Mouse (Mus musculus): Measurements from ENCODE around the gene Ice1.

Ice1 gene

DNA sequence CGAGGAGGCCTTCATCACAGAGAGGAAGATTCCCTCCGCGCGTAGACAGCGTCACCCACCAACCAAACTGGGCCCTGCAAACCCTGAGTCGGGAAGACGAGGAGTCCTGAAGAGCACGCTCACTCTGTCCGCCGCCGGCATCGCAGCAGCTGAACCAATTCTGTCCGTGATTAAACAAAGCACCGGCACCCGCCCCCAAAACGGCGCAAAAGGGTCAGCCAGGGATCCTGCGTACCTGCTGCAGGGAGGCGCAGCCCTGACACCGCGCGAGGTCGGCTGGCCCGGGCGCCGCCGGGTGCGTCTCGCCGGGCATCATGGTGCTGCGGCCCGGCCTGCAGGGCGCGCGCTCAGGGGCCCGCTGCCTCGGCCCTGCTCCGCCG is at the start of gene Ice1:
TSS of gene Ice1 (minus strand) at position 353 of the 380 bp plus-strand sequence.
- no peaks in the 10 kb centered on the region for H3K9me3 ChIP-seq (ENCODE audit: low read length)
- TF ChIP-seq NANOG (IDR thresholded peaks at IDR 0.05; ENCODE audit: borderline replicate concordance, low read length), result no peak
- TF ChIP-seq POU5F1 (IDR thresholded peaks at IDR 0.05; ENCODE audit: borderline replicate concordance, low read length), result no peak
- no peak for TF ChIP-seq CTCF (conservative IDR thresholded peaks at IDR 0.05; ENCODE audit: low read length)

DNA sequence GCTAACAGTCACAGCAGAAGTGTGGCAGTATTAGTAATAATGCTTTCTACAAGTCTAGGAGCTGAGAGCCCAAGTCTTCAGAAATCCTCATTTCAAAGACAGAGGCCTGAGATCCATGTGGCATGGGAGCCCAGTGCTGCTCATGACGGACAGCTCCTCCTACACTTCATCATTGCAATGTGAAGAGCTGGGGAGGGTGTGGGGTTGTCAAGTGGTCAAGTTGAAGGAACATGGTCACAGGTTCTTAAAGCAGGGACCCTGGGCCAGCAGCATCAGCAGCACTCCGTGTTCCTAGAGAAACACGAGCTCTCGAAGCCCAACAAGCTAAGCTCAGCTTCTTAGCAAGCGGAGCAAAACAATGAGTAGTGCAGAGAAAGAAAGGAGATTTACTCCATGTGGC is 48.4 kb upstream of the Ice1 start:
- no peaks in the 10 kb centered on the region for H3K36me3 ChIP-seq (ENCODE audit: insufficient read depth, low read length)
- TF ChIP-seq CTCF (conservative IDR thresholded peaks at IDR 0.05; ENCODE audit: low read length), result no peak
- TF ChIP-seq NANOG (IDR thresholded peaks at IDR 0.05; ENCODE audit: borderline replicate concordance, low read length), result no peak
- TF ChIP-seq POU5F1 (IDR thresholded peaks at IDR 0.05; ENCODE audit: borderline replicate concordance, low read length), result no peak

More for the DNA sequence above, at the start of gene Ice1:
- no peaks in the 10 kb centered on the region for H3K27me3 ChIP-seq (ENCODE audit: insufficient read depth, low read length)
- H3K36me3 ChIP-seq (ENCODE audit: insufficient read depth, low read length), result peaks cover 3% of the 10 kb centered on the region; the same call in 1 of the 2 replicates
- peak within 1 kb of the TSS; percentile 89 for H3K4me3 ChIP-seq (replicated peaks; ENCODE audit: low read length)
- peaks cover 47% of the 10 kb centered on the region for H3K4me1 ChIP-seq (replicated peaks; ENCODE audit: low read depth, low read length)

DNA sequence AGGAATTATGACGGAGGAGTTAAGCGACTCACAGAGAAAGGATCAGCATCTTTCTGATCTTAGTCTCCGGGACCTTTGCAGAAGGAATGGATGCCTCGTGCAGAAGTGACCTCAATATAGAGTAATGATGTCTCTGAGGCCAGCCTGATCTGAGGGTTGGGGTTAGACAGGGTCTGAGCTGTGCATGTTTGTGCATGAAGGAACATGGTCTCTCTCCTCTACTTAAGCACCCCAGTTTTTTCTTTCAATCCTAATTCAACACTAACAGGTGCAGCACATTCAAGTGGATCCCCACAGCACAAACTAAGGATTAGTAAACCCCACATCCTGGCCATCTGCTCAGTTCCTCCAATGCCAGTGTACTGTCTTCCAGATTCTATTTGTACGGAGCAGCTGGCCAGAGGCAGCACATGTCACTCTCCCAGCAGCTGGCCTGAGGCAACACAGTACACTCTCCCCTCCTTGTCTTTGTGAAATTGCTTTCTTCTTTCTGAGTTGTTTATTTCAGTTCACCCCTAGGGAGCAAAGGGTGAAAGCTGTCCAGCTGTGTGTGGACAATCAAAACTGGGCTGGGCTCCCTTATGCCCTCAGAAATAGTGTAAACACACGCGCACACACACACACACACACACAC is 47.7 kb upstream of the Ice1 start:
- TF ChIP-seq POU5F1 (IDR thresholded peaks at IDR 0.05; ENCODE audit: borderline replicate concordance, low read length), result no peak
- no peak for TF ChIP-seq CTCF (conservative IDR thresholded peaks at IDR 0.05; ENCODE audit: low read length)
- TF ChIP-seq NANOG (IDR thresholded peaks at IDR 0.05; ENCODE audit: borderline replicate concordance, low read length), result no peak

More for the DNA sequence above, 48.4 kb upstream of the Ice1 start:
- Histone ChIP-seq H3K4me3 (replicated peaks; ENCODE audit: low read length) (no peak overlapping the region), H3K9me3 (ENCODE audit: low read length) (no peaks in the 10 kb centered on the region), H3K27me3 (ENCODE audit: insufficient read depth, low read length) (no peaks in the 10 kb centered on the region), H3K4me1 (replicated peaks; ENCODE audit: low read depth, low read length) (no peaks in the 10 kb centered on the region)

DNA sequence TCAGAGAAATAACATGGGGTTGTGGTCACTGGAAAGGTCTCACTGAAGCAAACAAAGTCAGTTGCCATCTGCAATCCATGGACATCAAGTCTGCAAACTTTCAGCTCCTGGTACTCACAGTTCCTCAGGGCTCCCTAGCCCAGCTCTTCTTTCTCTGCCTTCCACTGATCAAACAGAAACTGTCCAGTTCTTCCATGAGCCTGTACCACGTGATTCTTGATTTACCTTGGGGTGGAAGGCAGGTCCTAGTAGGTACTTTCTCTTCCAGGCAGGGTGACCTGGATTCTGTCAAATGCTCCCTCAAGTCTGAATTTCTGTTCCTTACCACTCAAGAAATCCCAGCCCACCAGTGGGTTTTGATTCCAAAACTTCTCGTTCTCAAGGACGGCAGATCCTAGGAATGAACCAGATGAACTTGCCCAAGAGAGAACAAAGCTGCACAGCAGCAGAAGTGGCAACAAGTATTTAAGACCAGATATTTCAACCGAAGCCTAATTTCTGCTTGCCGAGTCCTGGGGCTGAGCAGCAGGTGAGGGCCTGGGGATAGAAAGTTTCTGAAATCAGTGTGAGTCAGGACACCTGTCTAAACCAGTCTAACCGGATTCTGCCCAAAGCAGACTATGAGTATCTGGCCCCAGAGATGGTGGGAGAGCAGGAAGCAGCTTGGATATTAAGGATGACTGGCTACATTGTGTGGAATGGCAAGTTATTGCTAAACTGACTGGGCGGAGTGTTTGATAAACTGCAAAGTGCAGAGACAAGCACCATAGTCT is 44.2 kb upstream of the Ice1 start:
- H3K36me3 ChIP-seq (ENCODE audit: insufficient read depth, low read length), result no peaks in the 10 kb centered on the region
- no peak overlapping the region for H3K4me3 ChIP-seq (replicated peaks; ENCODE audit: low read length)
- H3K27me3 ChIP-seq (ENCODE audit: insufficient read depth, low read length), result no peaks in the 10 kb centered on the region
- no peaks in the 10 kb centered on the region for H3K4me1 ChIP-seq (replicated peaks; ENCODE audit: low read depth, low read length)
- no peak for TF ChIP-seq POU5F1 (IDR thresholded peaks at IDR 0.05; ENCODE audit: borderline replicate concordance, low read length)
- no peak for TF ChIP-seq CTCF (conservative IDR thresholded peaks at IDR 0.05; ENCODE audit: low read length)
- TF ChIP-seq NANOG (IDR thresholded peaks at IDR 0.05; ENCODE audit: borderline replicate concordance, low read length), result no peak
- H3K9me3 ChIP-seq (ENCODE audit: low read length), result no peaks in the 10 kb centered on the region

More for the DNA sequence above, 47.7 kb upstream of the Ice1 start:
- no peaks in the 10 kb centered on the region for H3K9me3 ChIP-seq (ENCODE audit: low read length)
- no peaks in the 10 kb centered on the region for H3K4me1 ChIP-seq (replicated peaks; ENCODE audit: low read depth, low read length)
- no peak overlapping the region for H3K4me3 ChIP-seq (replicated peaks; ENCODE audit: low read length)
- no peaks in the 10 kb centered on the region for H3K27me3 ChIP-seq (ENCODE audit: insufficient read depth, low read length)
- H3K36me3 ChIP-seq (ENCODE audit: insufficient read depth, low read length), result no peaks in the 10 kb centered on the region

DNA sequence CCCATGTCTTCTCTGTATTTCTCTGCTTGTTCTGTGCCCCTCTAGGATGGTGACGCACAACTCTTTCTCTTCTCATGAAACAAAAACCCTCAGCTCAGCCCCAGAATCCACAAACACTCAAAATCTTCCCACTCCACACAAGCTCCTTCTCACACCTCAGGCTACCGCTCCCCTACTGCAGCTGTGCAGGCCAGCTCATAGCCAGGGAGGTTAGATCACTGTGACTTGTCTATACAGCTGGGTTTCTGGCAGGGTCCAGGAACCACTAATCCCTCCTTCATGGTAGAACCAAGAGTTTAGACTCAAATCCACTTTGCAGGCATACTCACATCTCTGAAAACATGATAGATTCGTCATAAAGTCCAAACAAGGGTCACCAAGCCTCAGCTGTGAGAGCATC is 42.9 kb upstream of the Ice1 start:
- TF ChIP-seq POU5F1 (IDR thresholded peaks at IDR 0.05; ENCODE audit: borderline replicate concordance, low read length) (no peak), NANOG (IDR thresholded peaks at IDR 0.05; ENCODE audit: borderline replicate concordance, low read length) (no peak), CTCF (conservative IDR thresholded peaks at IDR 0.05; ENCODE audit: low read length) (no peak)
- H3K9me3 ChIP-seq (ENCODE audit: low read length), result no peaks in the 10 kb centered on the region
- no peaks in the 10 kb centered on the region for H3K36me3 ChIP-seq (ENCODE audit: insufficient read depth, low read length)
- H3K27me3 ChIP-seq (ENCODE audit: insufficient read depth, low read length), result no peaks in the 10 kb centered on the region
- H3K4me3 ChIP-seq (replicated peaks; ENCODE audit: low read length), result no peak overlapping the region
- no peaks in the 10 kb centered on the region for H3K4me1 ChIP-seq (replicated peaks; ENCODE audit: low read depth, low read length)

DNA sequence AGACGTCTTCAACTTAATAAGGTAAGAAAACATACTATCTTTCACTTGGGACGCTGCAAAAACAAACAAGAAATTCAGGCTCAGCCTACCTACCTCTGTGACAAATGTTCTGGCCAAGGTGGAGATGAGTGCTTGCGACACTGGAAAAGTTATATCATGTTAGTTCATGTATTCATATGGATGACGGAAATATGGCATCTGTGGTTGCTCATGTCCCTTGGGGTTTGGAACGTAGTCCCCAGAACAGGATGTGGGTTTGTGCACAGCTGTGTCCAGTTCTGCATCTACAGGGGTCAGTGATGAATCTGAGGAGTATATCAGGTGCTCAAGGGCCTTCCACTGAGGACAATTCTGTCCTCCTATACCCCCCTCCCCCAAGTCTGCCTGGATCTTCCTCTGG is 40.3 kb upstream of the Ice1 start:
- no peaks in the 10 kb centered on the region for H3K36me3 ChIP-seq (ENCODE audit: insufficient read depth, low read length)
- H3K4me3 ChIP-seq (replicated peaks; ENCODE audit: low read length), result no peak overlapping the region
- H3K4me1 ChIP-seq (replicated peaks; ENCODE audit: low read depth, low read length), result no peaks in the 10 kb centered on the region
- no peaks in the 10 kb centered on the region for H3K27me3 ChIP-seq (ENCODE audit: insufficient read depth, low read length)
- no peaks in the 10 kb centered on the region for H3K9me3 ChIP-seq (ENCODE audit: low read length)
- TF ChIP-seq CTCF (conservative IDR thresholded peaks at IDR 0.05; ENCODE audit: low read length) (no peak), NANOG (IDR thresholded peaks at IDR 0.05; ENCODE audit: borderline replicate concordance, low read length) (no peak), POU5F1 (IDR thresholded peaks at IDR 0.05; ENCODE audit: borderline replicate concordance, low read length) (no peak)

DNA sequence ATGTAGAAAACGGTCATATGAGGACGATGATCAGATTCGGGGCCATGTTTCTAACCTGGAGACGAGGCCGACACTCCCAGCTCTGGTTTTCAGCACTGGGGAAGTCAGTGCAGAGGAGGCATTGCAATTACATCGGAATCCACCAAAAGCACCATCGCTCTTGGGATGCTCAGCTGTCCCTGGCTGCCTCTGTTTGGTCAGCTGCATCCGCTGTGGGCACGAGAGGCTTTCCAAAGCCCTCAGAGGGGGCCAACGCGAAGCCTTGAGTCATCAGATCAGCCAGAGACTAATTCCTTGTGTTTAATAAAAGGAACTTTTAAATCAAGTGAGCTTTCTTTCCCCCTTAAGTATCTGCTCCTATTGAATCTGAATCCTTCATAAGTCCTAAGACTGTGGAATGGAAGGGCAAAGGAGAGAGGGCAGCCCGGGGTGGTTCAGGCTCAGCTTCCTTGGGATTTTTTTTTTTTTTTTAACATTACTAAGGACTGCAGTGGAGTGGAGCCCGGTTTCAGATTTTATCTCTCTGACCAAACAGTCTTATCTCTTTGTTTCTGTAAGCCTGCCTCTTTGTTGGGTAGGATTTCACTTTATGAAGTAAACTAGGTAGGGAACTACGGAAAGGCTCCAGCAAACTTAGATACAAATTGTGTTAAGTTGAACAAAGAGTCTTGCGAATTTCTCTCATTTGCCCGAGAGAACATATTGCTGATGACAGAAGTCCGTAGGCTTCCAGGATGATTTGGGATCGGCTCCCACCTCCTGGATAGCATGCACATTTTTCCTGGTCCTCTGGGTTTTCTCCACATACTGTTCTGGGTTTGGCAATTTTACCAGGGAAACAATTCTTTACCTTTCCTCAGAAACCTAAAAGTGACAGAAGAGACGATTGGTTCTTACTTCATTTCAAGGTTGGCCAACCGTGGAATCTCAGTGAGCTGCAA is 39.1 kb upstream of the Ice1 start:
- Histone ChIP-seq H3K36me3 (ENCODE audit: insufficient read depth, low read length) (no peaks in the 10 kb centered on the region), H3K9me3 (ENCODE audit: low read length) (no peaks in the 10 kb centered on the region), H3K4me1 (replicated peaks; ENCODE audit: low read depth, low read length) (no peaks in the 10 kb centered on the region), H3K4me3 (replicated peaks; ENCODE audit: low read length) (no peak overlapping the region), H3K27me3 (ENCODE audit: insufficient read depth, low read length) (no peaks in the 10 kb centered on the region)
- no peak for TF ChIP-seq CTCF (conservative IDR thresholded peaks at IDR 0.05; ENCODE audit: low read length)
- TF ChIP-seq POU5F1 (IDR thresholded peaks at IDR 0.05; ENCODE audit: borderline replicate concordance, low read length), result no peak
- no peak for TF ChIP-seq NANOG (IDR thresholded peaks at IDR 0.05; ENCODE audit: borderline replicate concordance, low read length)

DNA sequence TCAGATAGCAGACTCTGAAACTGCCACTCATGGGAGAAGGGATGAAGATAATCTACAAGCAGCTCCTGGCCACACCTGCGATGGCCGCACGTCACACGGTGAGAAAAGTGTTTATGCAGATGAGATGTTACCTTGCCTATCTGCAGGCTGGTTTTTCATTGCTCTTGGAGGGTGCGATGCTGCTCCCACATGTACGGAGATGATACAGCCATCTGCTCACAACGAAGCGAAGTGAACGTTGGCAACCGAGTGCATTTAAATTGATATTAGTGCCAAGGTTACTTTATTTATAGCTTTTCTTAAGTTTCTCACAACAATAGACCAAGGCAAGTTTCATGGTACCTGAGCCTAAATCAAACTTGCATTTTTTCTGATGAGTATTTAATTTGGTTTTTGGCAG is 37.6 kb upstream of the Ice1 start:
- Histone ChIP-seq H3K36me3 (ENCODE audit: insufficient read depth, low read length) (no peaks in the 10 kb centered on the region), H3K4me1 (replicated peaks; ENCODE audit: low read depth, low read length) (no peaks in the 10 kb centered on the region), H3K9me3 (ENCODE audit: low read length) (no peaks in the 10 kb centered on the region), H3K27me3 (ENCODE audit: insufficient read depth, low read length) (no peaks in the 10 kb centered on the region), H3K4me3 (replicated peaks; ENCODE audit: low read length) (no peak overlapping the region)
- TF ChIP-seq CTCF (conservative IDR thresholded peaks at IDR 0.05; ENCODE audit: low read length), result no peak
- TF ChIP-seq NANOG (IDR thresholded peaks at IDR 0.05; ENCODE audit: borderline replicate concordance, low read length), result no peak
- TF ChIP-seq POU5F1 (IDR thresholded peaks at IDR 0.05; ENCODE audit: borderline replicate concordance, low read length), result no peak
